Mouse (Mus musculus) G1E (cell line): ENCODE measurements around the gene Eml2.

Experiments
- CTCF ChIP-seq: IDR thresholded peaks from 2 replicates; pipeline ENCODE4 v1.5.1; 2012; ENCODE audit warnings: low read depth, low read length, inconsistent platforms, mixed read lengths
- GATA1 ChIP-seq: IDR thresholded peaks from 2 replicates; pipeline ENCODE4 v1.6.1; 2012; ENCODE audit warnings: borderline replicate concordance, low read length, inconsistent platforms, mixed read lengths
- GATA2 ChIP-seq: IDR thresholded peaks from 2 replicates; pipeline ENCODE4 v1.6.1; 2012; ENCODE audit warnings: low read depth, low read length, inconsistent platforms, borderline replicate concordance
- POLR2AphosphoS5 ChIP-seq: IDR thresholded peaks from 2 replicates; pipeline ENCODE4 v1.6.1; 2012; ENCODE audit warnings: low read depth, low read length, inconsistent platforms; ENCODE audit not compliant: insufficient replicate concordance

GRCm38 (mm10) chr7:19131324-19131848, 44.8 kb upstream of the Eml2 start:
- TF ChIP-seq CTCF = 0 out of 2 replicates have a peak, but pooled peaks have one; percentile 21
- no peak for TF ChIP-seq POLR2AphosphoS5
- no peak for TF ChIP-seq GATA1
- TF ChIP-seq GATA2 = no peak
